Mouse (Mus musculus) Patski (cell line): ENCODE results near the gene Hook2. TPM values are rescaled to one million over a fixed set of nuclear protein-coding genes. Genes with fewer than 3 reads are reported as not detected.
A peak's percentile ranks its signal among the peaks of the same experiment; 100 is the strongest.

Experiments used
- ATAC-seq: fragments of 100-300 bp; one replicate; pipeline ENCODE4 v1.8.0; 2021
- CTCF ChIA-PET: fragments of 350-600 bp; sonication (Branson Sonifier 250); formaldehyde crosslinking; loops from one replicate; lab custom pipeline; 2022; ENCODE audit warnings: inconsistent platforms; lab: Charles Lee
- POLR2A ChIA-PET: fragments of 350-600 bp; sonication (Branson Sonifier 250); formaldehyde crosslinking; loops from one replicate; lab custom pipeline; 2022; ENCODE audit warnings: antibody characterized with exemption, inconsistent platforms; lab: Charles Lee
- DNase-seq: peaks from one replicate; pipeline ENCODE4 v3.0.0-alpha.2; 2011; ENCODE audit warnings: low read depth, low spot score
- H3K27me3 ChIP-seq: fragments of 371-371 bp; one replicate; pipeline ENCODE4 v1.5.1; 2021
- CTCF ChIP-seq: fragments of 100-300 bp; IDR thresholded peaks from one replicate; pipeline ENCODE4 v1.5.1; 2021
- in situ Hi-C: fragments of 300-500 bp; cut with MboI; formaldehyde crosslinking; loops from 3 replicates; pipeline ENCODE4 v1.11.1; 2018; ENCODE audit warnings: low pct_unique_long_range_greater_than_20kb, mixed read lengths
- polyA plus RNA-seq: library from polyadenylated mRNA; unstranded; gene quantifications from one replicate; pipeline ENCODE4 v1.2.3, GENCODE M21; 2021

Hook2 gene
- polyA plus RNA-seq, 1 experiment from 2014 or later = 33.0 TPM

DNA sequence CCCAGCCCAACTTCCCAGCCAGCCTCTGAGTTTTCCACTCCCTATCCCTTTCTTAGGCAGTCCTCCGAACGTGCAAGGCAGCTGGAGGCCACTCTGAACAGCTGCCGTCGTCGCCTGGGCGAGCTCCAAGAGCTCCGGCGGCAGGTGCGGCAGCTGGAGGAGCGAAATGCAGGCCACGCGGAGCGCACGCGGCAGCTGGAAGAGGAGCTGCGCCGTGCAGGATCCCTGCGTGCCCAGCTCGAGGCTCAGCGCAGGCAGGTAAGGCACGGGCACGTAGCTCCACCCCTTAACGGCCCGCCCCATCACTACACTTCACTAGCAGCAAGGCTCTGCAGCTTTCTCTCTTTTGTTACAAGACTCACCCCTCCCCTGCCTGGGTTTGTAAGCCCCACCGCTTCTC lies 5.3 kb downstream of the Hook2 start:
- ATAC-seq (no peak), DNase-seq (no peak)
- ChIA-PET CTCF (interaction anchor here (3.9 kb wide), 1 partner anchor 22 kb away, joined by 44 read pairs; no protein-coding TSS in a partner anchor), POLR2A (no interaction called here)
- no peaks in the 10 kb centered on the region for H3K27me3 ChIP-seq
- TF ChIP-seq CTCF = no peak
- in situ Hi-C loops = no loop called here

DNA sequence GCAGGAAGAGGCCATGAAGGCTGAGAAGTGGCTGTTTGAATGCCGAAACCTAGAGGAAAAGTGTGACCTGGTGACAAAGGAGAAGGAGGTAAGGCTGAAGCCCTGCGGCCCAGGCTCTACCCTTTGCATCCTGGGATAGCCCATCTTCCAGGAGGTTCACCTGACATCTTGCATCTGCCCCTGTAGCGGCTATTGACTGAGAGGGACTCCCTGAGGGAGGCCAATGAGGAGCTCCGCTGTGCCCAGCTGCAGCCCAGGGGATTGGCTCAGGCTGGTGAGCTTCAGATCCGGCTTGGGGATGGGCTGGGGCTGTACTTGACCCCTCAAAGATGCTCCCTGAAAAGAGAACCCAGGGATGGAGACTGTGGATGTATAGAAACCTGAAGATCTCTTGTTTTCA lies 6.6 kb downstream of the Hook2 start:
- ChIA-PET CTCF (interaction anchor here (0.8 to 3.9 kb wide), 7 partner anchors 16 to 149 kb away, joined by 3 to 44 read pairs (median 4); no protein-coding TSS in a partner anchor), POLR2A (interaction anchor here (1.5 to 1.8 kb wide), 2 partner anchors 21 to 23 kb away, joined by 3 to 7 read pairs; no protein-coding TSS in a partner anchor)
- H3K27me3 ChIP-seq = no peaks in the 10 kb centered on the region
- DNase-seq = no peak
- no peak for TF ChIP-seq CTCF
- ATAC-seq = no peak
- in situ Hi-C loops = no loop called here

DNA sequence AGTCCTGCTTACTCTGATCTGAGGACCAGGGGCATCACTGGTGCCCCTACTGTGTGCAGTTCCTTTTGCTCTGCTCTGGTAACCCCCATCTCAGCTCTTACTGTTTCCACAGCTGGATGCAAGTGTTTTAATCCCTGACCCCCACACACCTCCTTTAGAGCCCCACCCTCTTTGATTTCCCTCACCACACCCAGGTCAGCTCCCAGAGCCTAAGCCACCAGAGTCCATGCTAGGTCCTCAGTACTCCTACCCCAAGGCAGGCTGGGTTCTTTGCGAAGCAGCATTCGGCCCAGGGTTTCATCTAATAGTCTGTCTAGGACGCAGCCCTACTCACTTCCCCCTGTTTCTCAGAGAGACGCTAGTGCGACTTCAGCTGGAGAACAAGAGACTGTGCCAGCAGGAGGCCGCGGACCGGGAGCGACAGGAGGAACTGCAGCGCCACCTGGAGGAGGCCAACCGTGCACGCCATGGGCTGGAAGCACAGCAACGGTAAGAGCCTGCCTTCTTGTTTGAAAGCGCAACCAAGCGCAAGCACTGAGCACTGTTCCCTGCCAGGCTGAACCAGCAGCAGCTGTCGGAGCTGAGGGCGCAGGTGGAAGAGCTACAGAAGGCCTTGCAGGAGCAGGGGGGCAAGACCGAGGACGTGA lies 7.4 kb downstream of the Hook2 start:
- CTCF ChIA-PET = interaction anchor here (0.6 to 3.9 kb wide), 13 partner anchors 8 to 150 kb away, joined by 3 to 44 read pairs (median 3); partner anchors contain the start of gene Hook2
- POLR2A ChIA-PET = interaction anchor here (1.5 to 1.8 kb wide), 2 partner anchors 22 to 24 kb away, joined by 3 to 7 read pairs; no protein-coding TSS in a partner anchor

DNA sequence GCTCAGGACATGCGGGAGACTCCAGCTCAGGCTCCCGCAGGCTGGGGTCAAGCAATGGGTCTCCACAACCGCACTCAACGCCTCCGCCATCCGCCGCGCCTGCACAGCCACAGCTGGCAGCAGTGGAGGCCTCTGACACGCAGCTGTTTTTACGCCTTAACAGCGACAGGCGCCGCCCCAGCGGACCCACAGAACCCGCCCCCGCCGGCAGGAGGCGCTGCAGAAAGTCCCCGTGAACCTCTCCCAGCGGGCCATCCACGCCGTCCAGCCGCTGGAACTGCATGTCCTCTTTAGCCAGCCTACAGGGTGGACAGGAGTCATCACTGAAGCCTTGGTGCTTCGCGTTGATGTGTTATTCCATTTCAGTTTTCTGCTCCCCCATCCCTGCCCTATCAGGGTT lies 17.3 kb downstream of the Hook2 start:
- ATAC-seq (no peak), DNase-seq (no peak)
- POLR2A ChIA-PET = interaction anchor here (1.1 kb wide), 1 partner anchor 31 kb away, joined by 3 read pairs; no protein-coding TSS in a partner anchor
- TF ChIP-seq CTCF = no peak
- CTCF ChIA-PET = no interaction called here
- in situ Hi-C loops = loop anchor here (5.0 kb wide), 1 partner anchor 75 kb away; no protein-coding TSS in a partner anchor
- H3K27me3 ChIP-seq = peaks cover 4% of the 10 kb centered on the region

More for the DNA sequence above, 7.4 kb downstream of the Hook2 start:
- no peak for TF ChIP-seq CTCF
- no peaks in the 10 kb centered on the region for H3K27me3 ChIP-seq
- DNase-seq = no peak
- peak; percentile 27 for ATAC-seq
- in situ Hi-C loops = no loop called here

DNA sequence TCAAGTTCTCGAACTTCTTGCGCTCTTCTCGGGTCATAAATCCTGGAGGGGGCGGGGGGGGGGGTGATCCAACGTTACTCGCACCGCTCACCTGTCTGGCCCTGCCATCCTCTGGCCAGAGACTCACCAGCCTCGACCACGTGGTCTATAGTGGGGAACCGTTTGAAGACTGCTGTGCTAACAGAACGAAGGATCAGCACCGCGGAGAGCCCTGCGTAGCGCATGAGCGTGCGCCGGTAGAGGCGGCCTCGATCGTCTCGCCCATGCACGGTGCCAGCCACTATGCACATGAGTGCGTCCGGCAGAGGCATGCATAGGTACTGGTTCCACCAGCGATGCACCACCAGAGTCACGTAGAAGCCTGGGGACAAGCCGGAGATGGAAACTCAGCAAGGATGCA lies 20.8 kb downstream of the Hook2 start:
- peaks cover 8% of the 10 kb centered on the region for H3K27me3 ChIP-seq
- POLR2A ChIA-PET = no interaction called here
- ATAC-seq (no peak), DNase-seq (no peak)
- in situ Hi-C loops = no loop called here
- TF ChIP-seq CTCF = no peak
- CTCF ChIA-PET = no interaction called here

DNA sequence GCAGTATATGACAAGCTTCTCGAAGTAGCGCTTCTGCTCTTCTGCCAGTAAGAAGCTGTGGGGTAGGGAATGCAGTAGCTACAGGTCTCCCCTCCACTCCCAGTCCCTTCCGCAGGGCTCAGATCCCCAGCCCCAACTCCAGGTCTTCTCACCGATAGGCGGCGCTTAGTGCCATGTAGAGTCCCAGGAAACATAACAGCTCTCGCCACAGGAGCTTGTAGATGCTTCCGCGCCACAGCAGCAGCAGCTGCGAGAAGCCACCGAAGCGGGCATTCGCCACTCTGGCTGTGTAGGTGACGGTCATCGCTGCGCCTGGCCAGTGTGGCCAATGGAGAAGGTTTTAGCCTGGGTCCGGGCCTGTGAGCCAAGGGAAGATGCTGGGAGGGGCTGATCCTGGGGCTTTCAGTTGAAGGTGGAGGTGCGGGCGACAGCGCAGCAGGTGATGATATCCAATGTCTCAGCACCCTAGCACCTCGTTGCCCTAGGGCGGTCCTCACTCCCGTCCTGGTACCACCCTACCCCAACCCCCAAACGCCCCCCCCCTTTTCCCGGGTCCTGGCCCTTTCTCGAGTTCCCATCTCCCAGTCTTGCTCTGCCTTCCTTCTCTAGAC lies 22.9 kb downstream of the Hook2 start:
- TF ChIP-seq CTCF = peak; percentile 84
- in situ Hi-C loops = no loop called here
- H3K27me3 ChIP-seq = peaks cover 4% of the 10 kb centered on the region
- ATAC-seq = peak; percentile 58
- CTCF ChIA-PET = interaction anchor here (0.8 to 1.5 kb wide), 5 partner anchors 10 to 63 kb away, joined by 4 to 8 read pairs (median 4); partner anchors contain the start of gene Trir
- POLR2A ChIA-PET = interaction anchor here (1.2 kb wide), 1 partner anchor 44 kb away, joined by 3 read pairs; the partner anchor contains the start of genes Gm49661, Prdx2 and Rnaseh2a
- no peak for DNase-seq

DNA sequence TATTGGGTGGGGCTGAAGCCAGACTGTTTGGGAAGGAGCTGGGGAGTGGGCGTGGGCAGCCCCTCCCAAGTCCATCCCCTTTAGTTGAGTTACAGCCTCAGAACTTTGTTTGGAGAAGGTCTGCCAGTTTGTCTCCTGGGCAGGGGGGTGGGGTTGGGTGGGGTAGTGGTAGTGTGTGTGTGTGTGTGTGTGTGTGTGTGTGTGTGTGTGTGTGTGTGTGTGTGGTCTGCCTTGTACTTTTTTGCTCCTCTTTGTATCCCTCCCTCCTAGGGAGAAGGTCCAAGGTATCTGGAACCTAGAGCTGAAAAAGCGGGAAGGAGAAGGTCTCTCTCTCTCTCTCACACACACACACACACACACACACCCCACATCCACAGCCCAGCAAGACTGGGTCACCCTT lies 24.0 kb downstream of the Hook2 start, which contains the start of gene Best2:
Gene Best2, minus strand, starts transcription at position 101 of the 400 bp plus-strand sequence.
- DNase-seq (no peak), ATAC-seq (no peak)
- in situ Hi-C loops = no loop called here
- H3K27me3 ChIP-seq = peaks cover 4% of the 10 kb centered on the region
- CTCF ChIA-PET = no interaction called here
- TF ChIP-seq CTCF = no peak
- POLR2A ChIA-PET = no interaction called here

DNA sequence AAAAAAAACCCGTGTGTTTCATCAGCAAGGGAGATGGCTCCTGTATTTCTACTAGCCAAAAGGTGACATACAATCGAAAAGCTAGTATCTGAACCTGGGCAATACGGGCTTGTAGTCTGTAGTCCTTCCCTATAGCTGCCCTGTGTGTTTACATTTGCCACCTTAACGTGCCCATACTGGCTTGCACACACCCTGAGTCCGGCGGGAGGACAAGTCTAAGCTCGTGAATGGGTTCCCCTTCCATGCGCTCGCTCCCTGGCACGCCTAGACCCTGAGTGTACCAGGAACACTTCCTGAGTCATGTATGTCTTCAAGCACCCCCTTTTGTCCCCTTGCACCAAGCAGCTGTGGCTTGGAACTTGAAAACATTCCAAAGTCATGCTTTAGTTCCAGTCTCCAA lies 26.3 kb downstream of the Hook2 start:
- H3K27me3 ChIP-seq = peaks cover 4% of the 10 kb centered on the region
- no peak for TF ChIP-seq CTCF
- ATAC-seq = no peak
- ChIA-PET POLR2A (interaction anchor here (1.2 to 1.6 kb wide), 2 partner anchors 9 to 42 kb away, joined by 5 to 9 read pairs; partner anchors contain the start of gene Trir), CTCF (interaction anchor here (1.5 kb wide), 1 partner anchor 19 kb away, joined by 6 read pairs; no protein-coding TSS in a partner anchor)
- in situ Hi-C loops = no loop called here
- no peak for DNase-seq

DNA sequence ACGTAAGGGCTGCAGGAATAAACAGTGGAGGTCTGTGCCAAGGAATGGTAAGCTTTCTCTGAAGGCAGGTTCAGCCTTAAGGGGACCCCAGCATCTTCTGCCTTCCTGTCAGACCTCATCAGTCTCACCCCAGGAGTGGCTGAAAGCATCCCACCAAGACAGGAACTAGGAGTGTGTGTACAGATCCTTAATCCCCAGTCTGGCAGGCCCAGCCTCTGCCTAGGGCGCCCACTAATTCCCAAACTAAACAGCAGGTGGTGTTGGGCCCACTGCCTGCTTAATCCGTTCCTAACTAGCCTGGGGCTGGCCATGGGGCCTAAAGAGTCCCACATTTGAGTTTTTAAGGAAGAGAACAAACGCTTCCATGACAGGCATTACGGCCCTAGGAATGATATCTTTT lies 26.8 kb downstream of the Hook2 start:
- H3K27me3 ChIP-seq = peaks cover 4% of the 10 kb centered on the region
- no peak for DNase-seq
- in situ Hi-C loops = no loop called here
- ChIA-PET CTCF (interaction anchor here (1.5 kb wide), 1 partner anchor 20 kb away, joined by 6 read pairs; no protein-coding TSS in a partner anchor), POLR2A (interaction anchor here (1.2 to 1.6 kb wide), 2 partner anchors 9 to 42 kb away, joined by 5 to 9 read pairs; partner anchors contain the start of gene Trir)
- no peak for ATAC-seq
- no peak for TF ChIP-seq CTCF

DNA sequence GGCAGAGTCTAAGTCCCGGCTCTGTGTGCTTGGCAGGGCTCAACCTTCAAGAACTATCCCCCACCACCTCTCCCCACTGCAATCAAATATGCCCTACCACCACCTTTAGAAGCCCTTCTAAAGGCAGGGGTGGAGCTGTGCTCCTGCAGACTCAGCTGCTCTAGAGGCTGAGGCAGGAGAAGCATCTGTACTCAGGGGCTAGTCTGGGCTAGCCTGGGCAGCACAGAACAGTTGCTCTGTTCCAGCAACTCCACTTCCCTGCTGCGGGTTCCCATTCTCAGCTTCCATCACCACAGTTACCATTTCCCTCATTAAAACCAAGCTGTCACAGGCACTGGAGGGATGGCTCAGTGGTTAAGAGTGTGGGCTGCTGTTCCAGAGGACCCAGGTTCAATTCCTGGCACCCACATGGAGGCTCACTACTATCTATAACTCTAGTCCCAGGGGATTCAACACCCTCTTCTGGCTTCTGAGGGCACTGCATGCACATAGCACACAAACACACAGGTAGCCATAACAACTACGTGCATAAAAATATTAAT lies 31.2 kb downstream of the Hook2 start:
- in situ Hi-C loops = no loop called here
- POLR2A ChIA-PET = no interaction called here
- CTCF ChIA-PET = interaction anchor here (0.6 kb wide), 1 partner anchor 28 kb away, joined by 3 read pairs; no protein-coding TSS in a partner anchor
- TF ChIP-seq CTCF = no peak
- no peaks in the 10 kb centered on the region for H3K27me3 ChIP-seq
- DNase-seq (no peak), ATAC-seq (no peak)
